8 mouse cellular contexts compared by ENCODE assay signal in genomic region chr7:3692987-3693808, GRCm38 (mm10). TPM values are rescaled to one million over a fixed set of nuclear protein-coding genes. Genes with fewer than 3 reads are reported as not detected.
DNase-seq lines count a peak whose midpoint lies in the region; ATAC-seq and TF ChIP-seq lines count a peak whose summit lies in the region.

Gene Mboat7, minus strand, starts transcription at chr7:3693523.

- H3K4me1 ChIP-seq in erythroblast, embryonic 14.5 days (ENCODE audit: control insufficient read depth) = peaks cover 41% of the 10 kb centered on the region
- peaks cover 12% of the 10 kb centered on the region for H3K4me1 ChIP-seq in heart, embryonic 11.5 days (ENCODE audit: control insufficient read depth, insufficient read depth, low read length)
- peaks cover 23% of the 10 kb centered on the region for H3K4me1 ChIP-seq in kidney, embryonic 16.5 days (ENCODE audit: insufficient read depth, low read length)
- peaks cover 7% of the 10 kb centered on the region; the same call in 1 of the 2 replicates for H3K4me1 ChIP-seq in liver, adult 2 months (ENCODE audit: control insufficient read depth, insufficient read depth, low read length)

- peak; percentile 25; the same call in 1 of the 2 replicates for TF ChIP-seq POLR2A in brain, embryonic 14.5 days (IDR thresholded peaks at IDR 0.05; ENCODE audit: borderline replicate concordance, extremely low read depth, insufficient read depth, insufficient read length, poor library complexity, severe bottlenecking)
- peak; percentile 75; the same call in 1 of the 2 replicates for TF ChIP-seq POLR2A in liver, adult 2 months (IDR thresholded peaks at IDR 0.05; ENCODE audit: extremely low read depth, insufficient read depth, low read length)
- peak; percentile 72 for TF ChIP-seq POLR2A in myocyte (IDR thresholded peaks at IDR 0.05; ENCODE audit: insufficient read length, low read depth)

- H3K79me3 ChIP-seq in C2C12 (ENCODE audit: low read depth) = peaks cover 15% of the 10 kb centered on the region

- H3K27me3 ChIP-seq in C2C12 (ENCODE audit: control insufficient read depth, insufficient read depth, insufficient read length) (no peaks in the 10 kb centered on the region), myocyte (ENCODE audit: control insufficient read depth, insufficient read depth, insufficient read length) (no peaks in the 10 kb centered on the region)
- H3K27me3 ChIP-seq in erythroblast, embryonic 14.5 days (ENCODE audit: control insufficient read depth) = no peaks in the 10 kb centered on the region
- H3K27me3 ChIP-seq in heart, embryonic 11.5 days (ENCODE audit: control insufficient read depth, insufficient read depth, low read length) = no peaks in the 10 kb centered on the region
- H3K27me3 ChIP-seq in kidney, embryonic 16.5 days (ENCODE audit: insufficient read depth, low read length) = no peaks in the 10 kb centered on the region
- no peaks in the 10 kb centered on the region for H3K27me3 ChIP-seq in liver, adult 2 months (ENCODE audit: control insufficient read depth, insufficient read depth, low read length)
- H3K27me3 ChIP-seq in splenic B cell, adult 2 months (ENCODE audit: control insufficient read depth, insufficient read depth, low read length, poor library complexity, severe bottlenecking) = no peaks in the 10 kb centered on the region

- peak within 1 kb of the TSS; percentile 85 for H3K9ac ChIP-seq in heart, embryonic 11.5 days (ENCODE audit: low read depth, low read length)
- peak within 1 kb of the TSS; percentile 89 for H3K9ac ChIP-seq in kidney, embryonic 16.5 days (replicated peaks; ENCODE audit: low read length)
- peak within 1 kb of the TSS; percentile 95 for H3K9ac ChIP-seq in liver, adult 2 months (ENCODE audit: low read depth, low read length)

- peak; percentile 100 for DNase-seq in brain, embryonic 14.5 days (ENCODE audit: low read depth)
- DNase-seq in liver, adult 2 months (ENCODE audit: extremely low read depth, low read depth, low spot score) = peak; percentile 97
- DNase-seq in splenic B cell, adult 2 months (ENCODE audit: low read depth, low spot score) = peak; percentile 97

- peaks cover 23% of the 10 kb centered on the region for H3K36me3 ChIP-seq in C2C12 (ENCODE audit: control insufficient read depth, insufficient read depth)
- H3K36me3 ChIP-seq in erythroblast, embryonic 14.5 days (ENCODE audit: control insufficient read depth) = peaks cover 4% of the 10 kb centered on the region; the same call in 1 of the 2 replicates
- H3K36me3 ChIP-seq in heart, embryonic 11.5 days (ENCODE audit: control insufficient read depth, insufficient read depth, low read length) = peaks cover 3% of the 10 kb centered on the region
- peaks cover 24% of the 10 kb centered on the region for H3K36me3 ChIP-seq in kidney, embryonic 16.5 days (ENCODE audit: insufficient read depth, low read length)
- H3K36me3 ChIP-seq in liver, adult 2 months (ENCODE audit: control insufficient read depth, insufficient read depth, low read length) = peaks cover 10% of the 10 kb centered on the region; the same call in 1 of the 2 replicates
- H3K36me3 ChIP-seq in myocyte (ENCODE audit: control insufficient read depth, insufficient read depth) = no peaks in the 10 kb centered on the region
- peaks cover 4% of the 10 kb centered on the region for H3K36me3 ChIP-seq in splenic B cell, adult 2 months (ENCODE audit: control insufficient read depth, insufficient read depth, low read length, poor library complexity, severe bottlenecking)

- peak within 1 kb of the TSS; percentile 96 for H3K4me2 ChIP-seq in heart, embryonic 11.5 days
- peak within 1 kb of the TSS; percentile 81 for H3K4me2 ChIP-seq in kidney, embryonic 16.5 days (replicated peaks; ENCODE audit: low read depth, low read length)
- H3K4me2 ChIP-seq in myocyte (ENCODE audit: low read depth) = peak within 1 kb of the TSS; percentile 87

- no peak for TF ChIP-seq CTCF in C2C12 (IDR thresholded peaks at IDR 0.05; ENCODE audit: control insufficient read depth, insufficient read depth, insufficient read length)
- no peak for TF ChIP-seq CTCF in brain, embryonic 14.5 days (IDR thresholded peaks at IDR 0.05; ENCODE audit: borderline replicate concordance, extremely low read depth, insufficient read depth, insufficient read length)
- no peak for TF ChIP-seq CTCF in liver, adult 2 months (IDR thresholded peaks at IDR 0.05; ENCODE audit: low read depth, low read length)

- peak; percentile 85 for ATAC-seq in heart, embryonic 11.5 days (replicated peaks; ENCODE audit: insufficient number of reproducible peaks, low FRiP score, low TSS enrichment)
- peak; percentile 92 for ATAC-seq in kidney, embryonic 16.5 days (ENCODE audit: low FRiP score, low TSS enrichment)

- no peaks in the 10 kb centered on the region for H3K9me3 ChIP-seq in erythroblast, embryonic 14.5 days (ENCODE audit: control insufficient read depth, low read length)
- no peaks in the 10 kb centered on the region for H3K9me3 ChIP-seq in heart, embryonic 11.5 days (replicated peaks; ENCODE audit: control insufficient read depth, low read length)
- no peaks in the 10 kb centered on the region for H3K9me3 ChIP-seq in kidney, embryonic 16.5 days (ENCODE audit: low read length)

- H3K79me2 ChIP-seq in C2C12 (ENCODE audit: control insufficient read depth, insufficient read depth) (peaks cover 36% of the 10 kb centered on the region), myocyte (ENCODE audit: control insufficient read depth, insufficient read depth) (peaks cover 16% of the 10 kb centered on the region)
- peaks cover 5% of the 10 kb centered on the region; the same call in 1 of the 2 replicates for H3K79me2 ChIP-seq in liver, adult 2 months (ENCODE audit: control insufficient read depth, insufficient read depth, low read length)

- WGBS in heart, embryonic 11.5 days (ENCODE audit: insufficient replicate concordance) = under 1% methylated on average over 55 of the region's 55 CpGs
- WGBS in kidney, embryonic 16.5 days = under 1% methylated on average over 55 of the region's 55 CpGs
- under 1% methylated on average over 55 of the region's 55 CpGs for WGBS in liver, adult 2 months

- H3ac ChIP-seq in C2C12 (ENCODE audit: control insufficient read depth, insufficient read length, low read depth) = peak within 1 kb of the TSS; percentile 78
- peak within 1 kb of the TSS; percentile 70 for H3ac ChIP-seq in myocyte (ENCODE audit: control insufficient read depth, insufficient read length)

- H3K4me3 ChIP-seq in C2C12 (ENCODE audit: insufficient read depth, poor library complexity, severe bottlenecking) (peak within 1 kb of the TSS; percentile 50), myocyte (peak within 1 kb of the TSS; percentile 56)
- H3K4me3 ChIP-seq in erythroblast, embryonic 14.5 days (replicated peaks) = peak within 1 kb of the TSS; percentile 84
- peak within 1 kb of the TSS; percentile 78 for H3K4me3 ChIP-seq in heart, embryonic 11.5 days (ENCODE audit: low read depth, low read length)
- peak within 1 kb of the TSS; percentile 71 for H3K4me3 ChIP-seq in kidney, embryonic 16.5 days (ENCODE audit: low read length)
- H3K4me3 ChIP-seq in liver, adult 2 months (ENCODE audit: insufficient read depth, low read depth, low read length) = peak within 1 kb of the TSS; percentile 93

- H3K27ac ChIP-seq in heart, embryonic 11.5 days (ENCODE audit: low read depth, low read length) = peak within 1 kb of the TSS; percentile 97
- peak within 1 kb of the TSS; percentile 99 for H3K27ac ChIP-seq in kidney, embryonic 16.5 days (ENCODE audit: low read length)
- H3K27ac ChIP-seq in liver, adult 2 months (replicated peaks; ENCODE audit: insufficient read depth, low read depth, low read length) = peak within 1 kb of the TSS; percentile 74

TF ChIP-seq in C2C12, 6 proteins besides CTCF, POLR2A, EP300 and RAD21:
- no peak for TF ChIP-seq MYOG (IDR thresholded peaks at IDR 0.05; ENCODE audit: control insufficient read depth, extremely low read depth, insufficient read length)
- peak; percentile 22 for TF ChIP-seq MAX (IDR thresholded peaks at IDR 0.05)

TF ChIP-seq in myocyte, 11 proteins besides CTCF, POLR2A, EP300 and RAD21:
- TF ChIP-seq POLR2AphosphoS2 (IDR thresholded peaks at IDR 0.05; ENCODE audit: insufficient read length, low read depth) (peak; percentile 89), TCF12 (IDR thresholded peaks at IDR 0.05; ENCODE audit: insufficient read depth, poor library complexity, severe bottlenecking) (no peak), REST (IDR thresholded peaks at IDR 0.05; ENCODE audit: insufficient read depth, insufficient read length) (no peak), MYOD1 (IDR thresholded peaks at IDR 0.05; ENCODE audit: control insufficient read depth in 1 of 3, insufficient read length in 2 of 3, low read depth in 2 of 3) (no peak), TCF3 (IDR thresholded peaks at IDR 0.05; ENCODE audit: insufficient read length, low read depth) (no peak), E2F4 (IDR thresholded peaks at IDR 0.05; ENCODE audit: insufficient read depth) (peak; percentile 31), MYOG (IDR thresholded peaks at IDR 0.05; ENCODE audit: control insufficient read depth in 1 of 3, insufficient read depth in 1 of 3, insufficient read length in 2 of 3, low read depth in 2 of 3) (no peak)

RNA-seq across cellular contexts. Expression of gene Mboat7, which starts in this region (rescaled TPM):
- 45.8 TPM for polyA plus RNA-seq in C2C12 (2012; fragmentation: generic; extraction: Trizol)
- 78.7 and 103 TPM in 2 replicates for polyA plus RNA-seq in brain, embryonic 14.5 days (2012; rRNA removed)
- polyA plus RNA-seq in erythroblast, embryonic 14.5 days (2012) = 0.58 and 0.73 TPM in 2 replicates
- polyA plus RNA-seq in heart, embryonic 11.5 days (2014; fragmentation: Nextera tagmentation; extraction: Ambion mirVana) = 23.9 and 30.2 TPM in 2 replicates
- 70.5 and 73.9 TPM in 2 replicates for polyA plus RNA-seq in kidney, embryonic 16.5 days (2015; fragmentation: Nextera tagmentation; extraction: Ambion mirVana)
- 15.9 and 21.5 TPM in 2 replicates for total RNA-seq in liver, adult 2 months (2014; rRNA removed)
- 49.3 and 58.3 TPM in 2 replicates for polyA plus RNA-seq in liver, adult 2 months (2012; rRNA removed)
- polyA plus RNA-seq in myocyte (2012; fragmentation: generic; extraction: Trizol) = 29.9 TPM

Comparison
In these comparisons a context has a peak if more than half of its experiments do, and no peak if none do; other contexts are left out.
1. Peak in every context shown above with its lines: DNase-seq, ATAC-seq, H3K4me3 ChIP-seq and H3K27ac ChIP-seq.
2. RNA of gene Mboat7 (polyA plus RNA-seq): 78.7 to 103 TPM in brain, embryonic 14.5 days, 70.5 to 73.9 TPM in kidney, embryonic 16.5 days, 49.3 to 58.3 TPM in liver, adult 2 months, 45.8 TPM in C2C12 (single experiment), 29.9 TPM in myocyte (single experiment) and 23.9 to 30.2 TPM in heart, embryonic 11.5 days; 0.58 to 0.73 TPM in erythroblast, embryonic 14.5 days; every median in the first group is over 10 times any median in the second.
3. POLR2A ChIP-seq: peak in every context shown above with its lines; median percentile 75 in liver, adult 2 months; 72 in myocyte; 25 in brain, embryonic 14.5 days.